Mouse (Mus musculus): ENCODE results near the gene Mettl14. TPM values are rescaled to one million over a fixed set of nuclear protein-coding genes. Genes with fewer than 3 reads are reported as not detected.
A peak's percentile ranks its signal among the peaks of the same experiment; 100 is the strongest.

Mettl14 gene
- polyA plus RNA-seq, 1 experiment from 2014 or later: 23.2 TPM

DNA sequence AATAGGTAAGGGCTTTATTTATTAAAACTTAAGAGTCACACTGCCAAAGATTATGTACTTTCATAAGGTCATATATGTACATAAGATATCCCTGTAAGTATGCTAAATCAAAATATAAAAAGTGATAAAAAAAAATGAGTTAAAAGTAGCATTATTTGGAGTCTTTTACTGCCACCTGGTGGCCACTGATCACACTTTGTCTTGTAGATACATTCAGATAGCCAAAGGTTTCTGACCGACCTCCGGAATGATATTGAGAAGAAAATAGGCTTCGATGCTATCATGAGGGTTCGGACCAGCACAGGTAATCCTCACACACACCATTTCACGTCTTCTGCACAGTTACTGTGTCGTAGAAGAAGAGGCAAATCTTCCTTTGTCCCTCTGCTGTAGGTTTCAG is 32.7 kb downstream of the Mettl14 start:
- Histone ChIP-seq H3K27ac (replicated peaks) (no peak overlapping the region), H3K27me3 (no peaks in the 10 kb centered on the region), H3K36me3 (no peaks in the 10 kb centered on the region), H3K9ac (no peak overlapping the region), H3K4me3 (no peak overlapping the region), H3K9me3 (no peaks in the 10 kb centered on the region), H3K4me1 (replicated peaks) (no peaks in the 10 kb centered on the region), H3K4me2 (no peak overlapping the region)
- WGBS: 74% methylated on average over 6 of the region's 6 CpGs
- no peak for ATAC-seq (ENCODE audit: low read depth)

- Histone ChIP-seq H3K4me2 (no peak overlapping the region), H3K4me1 (replicated peaks) (no peaks in the 10 kb centered on the region), H3K27ac (replicated peaks) (no peak overlapping the region), H3K27me3 (no peaks in the 10 kb centered on the region), H3K4me3 (no peak overlapping the region), H3K9me3 (no peaks in the 10 kb centered on the region), H3K36me3 (no peaks in the 10 kb centered on the region), H3K9ac (no peak overlapping the region)
- ATAC-seq (ENCODE audit: low read depth): no peak
- 88% methylated on average over 2 of the region's 2 CpGs for WGBS
Measured at GRCm38 (mm10) chr3:123351519-123351918, 34.4 kb downstream of the Mettl14 start.

GRCm38 (mm10) chr3:123350602-123351001 is 35.3 kb downstream of the Mettl14 start:
- Histone ChIP-seq H3K4me2 (no peak overlapping the region), H3K9me3 (no peaks in the 10 kb centered on the region), H3K36me3 (no peaks in the 10 kb centered on the region), H3K4me3 (no peak overlapping the region), H3K27me3 (no peaks in the 10 kb centered on the region), H3K27ac (replicated peaks) (no peak overlapping the region), H3K4me1 (replicated peaks) (no peaks in the 10 kb centered on the region), H3K9ac (no peak overlapping the region)
- ATAC-seq (ENCODE audit: low read depth): no peak
- WGBS: 85% methylated on average over 8 of the region's 8 CpGs

- no peak overlapping the region for H3K4me3 ChIP-seq
- no peaks in the 10 kb centered on the region for H3K27me3 ChIP-seq
- H3K9me3 ChIP-seq: no peaks in the 10 kb centered on the region
- H3K4me2 ChIP-seq: no peak overlapping the region
- H3K27ac ChIP-seq (replicated peaks): no peak overlapping the region
- H3K4me1 ChIP-seq (replicated peaks): no peaks in the 10 kb centered on the region
- no peak for ATAC-seq (ENCODE audit: low read depth)
- H3K9ac ChIP-seq: no peak overlapping the region
- WGBS: 93% methylated on average over 12 of the region's 12 CpGs
- H3K36me3 ChIP-seq: no peaks in the 10 kb centered on the region
Measured at GRCm38 (mm10) chr3:123348080-123348802, 37.7 kb downstream of the Mettl14 start.

GRCm38 (mm10) chr3:123343690-123344089 is 42.2 kb downstream of the Mettl14 start:
- Histone ChIP-seq H3K4me2 (no peak overlapping the region), H3K36me3 (no peaks in the 10 kb centered on the region), H3K27me3 (no peaks in the 10 kb centered on the region), H3K4me1 (replicated peaks) (no peaks in the 10 kb centered on the region), H3K27ac (replicated peaks) (no peak overlapping the region), H3K9ac (no peak overlapping the region), H3K9me3 (no peaks in the 10 kb centered on the region), H3K4me3 (no peak overlapping the region)
- WGBS: 40% methylated on average over 6 of the region's 6 CpGs
- no peak for ATAC-seq (ENCODE audit: low read depth)

- no peak for ATAC-seq (ENCODE audit: low read depth)
- Histone ChIP-seq H3K27me3 (no peaks in the 10 kb centered on the region), H3K4me1 (replicated peaks) (peaks cover 10% of the 10 kb centered on the region), H3K27ac (replicated peaks) (no peak overlapping the region), H3K9ac (no peak overlapping the region), H3K36me3 (no peaks in the 10 kb centered on the region), H3K4me2 (no peak overlapping the region), H3K4me3 (no peak overlapping the region), H3K9me3 (no peaks in the 10 kb centered on the region)
- WGBS: 90% methylated on average over 2 of the region's 2 CpGs
Measured at GRCm38 (mm10) chr3:123341049-123341448, 44.9 kb downstream of the Mettl14 start.

DNA sequence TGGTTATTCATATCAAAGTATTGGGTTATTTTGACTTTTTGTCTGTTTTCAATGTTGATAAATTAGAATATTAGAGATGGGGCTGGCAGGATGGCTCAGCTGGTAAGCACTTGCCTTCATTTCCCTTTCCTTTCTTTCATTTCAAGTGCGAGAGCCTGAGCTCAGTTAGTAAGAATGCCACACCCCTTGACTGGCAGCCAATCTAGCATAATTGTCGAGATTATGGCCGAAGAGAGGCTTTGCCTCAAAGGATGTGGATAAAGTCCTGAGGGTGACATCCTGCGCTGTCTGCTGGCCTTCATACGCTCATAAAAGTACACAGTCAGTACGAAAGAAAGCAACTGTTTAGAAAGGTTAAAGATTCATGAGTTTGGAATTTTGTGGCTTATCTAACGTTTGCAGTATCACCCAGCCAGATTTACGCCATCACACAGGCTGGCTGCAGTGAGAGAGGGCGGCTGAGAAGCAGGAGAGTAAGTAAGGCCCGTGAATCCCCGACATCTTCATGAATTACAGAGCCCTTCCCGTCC is 47.2 kb downstream of the Mettl14 start:
- H3K27ac ChIP-seq (replicated peaks): no peak overlapping the region
- H3K27me3 ChIP-seq: no peaks in the 10 kb centered on the region
- H3K4me3 ChIP-seq: no peak overlapping the region
- H3K36me3 ChIP-seq: no peaks in the 10 kb centered on the region
- WGBS: 63% methylated on average over 12 of the region's 12 CpGs
- H3K4me1 ChIP-seq (replicated peaks): peaks cover 12% of the 10 kb centered on the region
- no peak overlapping the region for H3K4me2 ChIP-seq
- no peak overlapping the region for H3K9ac ChIP-seq
- ATAC-seq (ENCODE audit: low read depth): no peak
- no peaks in the 10 kb centered on the region for H3K9me3 ChIP-seq

GRCm38 (mm10) chr3:123337853-123338252 is 48.1 kb downstream of the Mettl14 start:
- ATAC-seq (ENCODE audit: low read depth): no peak
- no peak overlapping the region for H3K4me3 ChIP-seq
- WGBS: 74% methylated on average over 6 of the region's 6 CpGs

GRCm38 (mm10) chr3:123336951-123337350 is 49.0 kb downstream of the Mettl14 start:
- 79% methylated on average over 5 of the region's 5 CpGs for WGBS
- ATAC-seq (ENCODE audit: low read depth): no peak

More at GRCm38 (mm10) chr3:123337853-123338252, 48.1 kb downstream of the Mettl14 start:
- H3K36me3 ChIP-seq: no peaks in the 10 kb centered on the region
- H3K4me2 ChIP-seq: no peak overlapping the region
- peaks cover 12% of the 10 kb centered on the region for H3K4me1 ChIP-seq (replicated peaks)
- no peaks in the 10 kb centered on the region for H3K9me3 ChIP-seq
- H3K9ac ChIP-seq: no peak overlapping the region
- H3K27me3 ChIP-seq: no peaks in the 10 kb centered on the region
- H3K27ac ChIP-seq (replicated peaks): no peak overlapping the region

DNA sequence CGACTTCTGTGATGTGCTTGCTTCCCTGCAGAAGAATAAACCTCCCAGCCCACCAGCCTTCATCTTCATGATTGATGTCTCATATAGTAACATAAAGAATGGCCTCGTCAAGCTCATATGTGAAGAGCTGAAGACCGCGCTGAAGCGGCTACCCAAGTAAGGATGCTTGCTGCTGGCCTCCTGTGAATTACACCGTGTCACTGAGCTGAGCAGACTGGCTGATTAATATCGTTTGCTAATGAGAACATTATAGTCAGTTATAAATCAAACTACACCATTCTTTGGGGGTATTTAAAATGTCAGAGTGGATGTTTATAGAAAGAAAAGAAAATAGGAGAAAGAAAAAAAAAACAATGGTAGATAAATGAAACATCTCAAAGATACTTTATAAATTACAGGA is 49.5 kb downstream of the Mettl14 start:
- ATAC-seq (ENCODE audit: low read depth): peak; percentile 47; the same call in 1 of the 2 replicates
- peaks cover 12% of the 10 kb centered on the region for H3K4me1 ChIP-seq (replicated peaks)
- no peak overlapping the region for H3K9ac ChIP-seq
- H3K36me3 ChIP-seq: no peaks in the 10 kb centered on the region
- peak overlapping the region; percentile 46; the same call in 1 of the 2 replicates for H3K27ac ChIP-seq (replicated peaks)
- no peak overlapping the region for H3K4me3 ChIP-seq
- H3K9me3 ChIP-seq: no peaks in the 10 kb centered on the region
- WGBS: 44% methylated on average over 7 of the region's 7 CpGs
- no peak overlapping the region for H3K4me2 ChIP-seq
- H3K27me3 ChIP-seq: no peaks in the 10 kb centered on the region

More at GRCm38 (mm10) chr3:123336951-123337350, 49.0 kb downstream of the Mettl14 start:
- Histone ChIP-seq H3K27ac (replicated peaks) (no peak overlapping the region), H3K4me3 (no peak overlapping the region), H3K36me3 (no peaks in the 10 kb centered on the region), H3K4me1 (replicated peaks) (peaks cover 12% of the 10 kb centered on the region), H3K27me3 (no peaks in the 10 kb centered on the region), H3K9me3 (no peaks in the 10 kb centered on the region), H3K4me2 (no peak overlapping the region), H3K9ac (no peak overlapping the region)

GRCm38 (mm10) chr3:123335480-123335879 is 50.4 kb downstream of the Mettl14 start:
- WGBS: 67% methylated on average over 3 of the region's 3 CpGs
- no peak overlapping the region for H3K4me3 ChIP-seq
- no peak for ATAC-seq (ENCODE audit: low read depth)
- no peak overlapping the region for H3K9ac ChIP-seq
- no peaks in the 10 kb centered on the region for H3K36me3 ChIP-seq
- no peaks in the 10 kb centered on the region for H3K27me3 ChIP-seq
- no peak overlapping the region for H3K27ac ChIP-seq (replicated peaks)
- H3K9me3 ChIP-seq: no peaks in the 10 kb centered on the region
- H3K4me2 ChIP-seq: no peak overlapping the region
- peaks cover 12% of the 10 kb centered on the region for H3K4me1 ChIP-seq (replicated peaks)

- no peak overlapping the region for H3K4me3 ChIP-seq
- no peak for ATAC-seq (ENCODE audit: low read depth)
- no peak overlapping the region for H3K4me2 ChIP-seq
- peaks cover 12% of the 10 kb centered on the region for H3K4me1 ChIP-seq (replicated peaks)
- WGBS: 75% methylated on average over 7 of the region's 7 CpGs
- no peaks in the 10 kb centered on the region for H3K9me3 ChIP-seq
- H3K27ac ChIP-seq (replicated peaks): 0 out of 2 replicates have a peak overlapping the region, but pooled peaks have one; percentile 6
- H3K9ac ChIP-seq: no peak overlapping the region
- no peaks in the 10 kb centered on the region for H3K36me3 ChIP-seq
- H3K27me3 ChIP-seq: no peaks in the 10 kb centered on the region
Measured at GRCm38 (mm10) chr3:123334947-123335346, 51.0 kb downstream of the Mettl14 start.

- Histone ChIP-seq H3K4me2 (no peak overlapping the region), H3K9me3 (no peaks in the 10 kb centered on the region), H3K4me1 (replicated peaks) (peaks cover 17% of the 10 kb centered on the region), H3K36me3 (no peaks in the 10 kb centered on the region), H3K27ac (replicated peaks) (no peak overlapping the region), H3K4me3 (no peak overlapping the region), H3K27me3 (no peaks in the 10 kb centered on the region), H3K9ac (no peak overlapping the region)
- ATAC-seq (ENCODE audit: low read depth): no peak; the same call in 1 of the 2 replicates
- WGBS: 48% methylated on average over 4 of the region's 4 CpGs
Measured at GRCm38 (mm10) chr3:123333055-123333424, 52.9 kb downstream of the Mettl14 start.
